Mouse (Mus musculus): ENCODE measurements around the gene Catip.

- TF ChIP-seq POLR2A (IDR thresholded peaks at IDR 0.05; ENCODE audit: borderline replicate concordance, low read depth, low read length), result no peak
- no peak for TF ChIP-seq CTCF (IDR thresholded peaks at IDR 0.05; ENCODE audit: low read depth, low read length)
These were observed 19.7 kb downstream of the Catip start for GRCm38 (mm10) chr1:74381588-74382021.

All from bone marrow macrophage, adult 2 months (primary cell).